Mouse (Mus musculus): ENCODE measurements at regions not wholly inside any gene's neighbourhood (a gene's known extent, or its start where the extent isn't known, plus 50 kb on each side); places are given as distances from the start of the nearest gene placed in this dataset.

GRCm38 (mm10) chr15:93091396-93091795 lies 183.6 kb downstream of the Gxylt1 start:
- peaks cover 12% of the 10 kb centered on the region for H3K27me3 ChIP-seq
- no peaks in the 10 kb centered on the region for H3K9me3 ChIP-seq
- H3K4me2 ChIP-seq (replicated peaks) = no peak overlapping the region
- H3K4me3 ChIP-seq = no peak overlapping the region
- peaks cover 10% of the 10 kb centered on the region for H3K4me1 ChIP-seq
- no peaks in the 10 kb centered on the region for H3K36me3 ChIP-seq
- H3K9ac ChIP-seq = no peak overlapping the region
- ATAC-seq (ENCODE audit: low FRiP score, low read depth) = no peak
- WGBS = 40% methylated on average over 2 of the region's 2 CpGs
- no peak overlapping the region for H3K27ac ChIP-seq

GRCm38 (mm10) chr15:93089347-93089746 lies 185.6 kb downstream of the Gxylt1 start:
- Histone ChIP-seq H3K4me1 (peaks cover 18% of the 10 kb centered on the region), H3K36me3 (no peaks in the 10 kb centered on the region), H3K4me3 (no peak overlapping the region), H3K4me2 (replicated peaks) (no peak overlapping the region), H3K27ac (no peak overlapping the region), H3K27me3 (peaks cover 7% of the 10 kb centered on the region; the same call in 1 of the 2 replicates), H3K9ac (no peak overlapping the region), H3K9me3 (no peaks in the 10 kb centered on the region)
- ATAC-seq (ENCODE audit: low FRiP score, low read depth) = no peak
- 25% methylated on average over 13 of the region's 13 CpGs for WGBS

GRCm38 (mm10) chr15:93084967-93085617 lies 189.9 kb downstream of the Gxylt1 start:
- 27% methylated on average over 14 of the region's 14 CpGs for WGBS
- H3K4me3 ChIP-seq = no peak overlapping the region
- H3K9ac ChIP-seq = no peak overlapping the region
- H3K9me3 ChIP-seq = no peaks in the 10 kb centered on the region
- peaks cover 23% of the 10 kb centered on the region for H3K4me1 ChIP-seq
- H3K4me2 ChIP-seq (replicated peaks) = 0 out of 2 replicates have a peak overlapping the region, but pooled peaks have one; percentile 19
- H3K36me3 ChIP-seq = no peaks in the 10 kb centered on the region
- H3K27ac ChIP-seq = peak overlapping the region; percentile 44
- peaks cover 5% of the 10 kb centered on the region; the same call in 1 of the 2 replicates for H3K27me3 ChIP-seq
- ATAC-seq (ENCODE audit: low FRiP score, low read depth) = peak; percentile 78

- no peaks in the 10 kb centered on the region for H3K27me3 ChIP-seq
- H3K4me1 ChIP-seq = no peaks in the 10 kb centered on the region
- no peaks in the 10 kb centered on the region for H3K9me3 ChIP-seq
- WGBS = 57% methylated on average over 6 of the region's 6 CpGs
- H3K4me3 ChIP-seq = no peak overlapping the region
- no peak overlapping the region for H3K9ac ChIP-seq
- H3K4me2 ChIP-seq (replicated peaks) = no peak overlapping the region
- no peak for ATAC-seq (ENCODE audit: low FRiP score, low read depth)
- no peak overlapping the region for H3K27ac ChIP-seq
- no peaks in the 10 kb centered on the region for H3K36me3 ChIP-seq
Measured at GRCm38 (mm10) chr15:93074070-93074469, 200.9 kb downstream of the Gxylt1 start.

GRCm38 (mm10) chr15:93062213-93063131 lies 212.5 kb downstream of the Gxylt1 start:
- Histone ChIP-seq H3K4me3 (no peak overlapping the region), H3K4me2 (replicated peaks) (no peak overlapping the region), H3K9ac (no peak overlapping the region), H3K36me3 (no peaks in the 10 kb centered on the region), H3K9me3 (no peaks in the 10 kb centered on the region), H3K4me1 (peaks cover 7% of the 10 kb centered on the region; the same call in 1 of the 2 replicates), H3K27me3 (no peaks in the 10 kb centered on the region), H3K27ac (peak overlapping the region; percentile 3; the same call in 1 of the 2 replicates)
- WGBS = 36% methylated on average over 10 of the region's 10 CpGs
- no peak for ATAC-seq (ENCODE audit: low FRiP score, low read depth)

GRCm38 (mm10) chr15:93053471-93053870 lies 221.5 kb downstream of the Gxylt1 start:
- Histone ChIP-seq H3K36me3 (no peaks in the 10 kb centered on the region), H3K27me3 (no peaks in the 10 kb centered on the region), H3K9ac (no peak overlapping the region), H3K9me3 (no peaks in the 10 kb centered on the region), H3K4me3 (no peak overlapping the region), H3K27ac (no peak overlapping the region), H3K4me2 (replicated peaks) (no peak overlapping the region), H3K4me1 (no peaks in the 10 kb centered on the region)
- WGBS = 85% methylated on average over 3 of the region's 3 CpGs
- no peak for ATAC-seq (ENCODE audit: low FRiP score, low read depth)

GRCm38 (mm10) chr15:93027185-93027584 lies 247.8 kb downstream of the Gxylt1 start:
- Histone ChIP-seq H3K9ac (no peak overlapping the region), H3K27ac (no peak overlapping the region), H3K4me3 (no peak overlapping the region), H3K27me3 (no peaks in the 10 kb centered on the region), H3K9me3 (0 out of 2 replicates have a peak, but pooled peaks cover 1% of the 10 kb centered on the region), H3K4me1 (no peaks in the 10 kb centered on the region), H3K4me2 (replicated peaks) (no peak overlapping the region), H3K36me3 (no peaks in the 10 kb centered on the region)
- 55% methylated on average over 6 of the region's 6 CpGs for WGBS
- no peak for ATAC-seq (ENCODE audit: low FRiP score, low read depth)

- H3K4me1 ChIP-seq = no peaks in the 10 kb centered on the region
- H3K9me3 ChIP-seq = 0 out of 2 replicates have a peak, but pooled peaks cover 3% of the 10 kb centered on the region
- no peak for ATAC-seq (ENCODE audit: low FRiP score, low read depth)
- H3K4me3 ChIP-seq = no peak overlapping the region
- no peak overlapping the region for H3K27ac ChIP-seq
- H3K27me3 ChIP-seq = no peaks in the 10 kb centered on the region
- 62% methylated on average over 11 of the region's 11 CpGs for WGBS
- H3K9ac ChIP-seq = no peak overlapping the region
- H3K36me3 ChIP-seq = no peaks in the 10 kb centered on the region
- no peak overlapping the region for H3K4me2 ChIP-seq (replicated peaks)
Measured at GRCm38 (mm10) chr15:93026456-93027078, 248.4 kb downstream of the Gxylt1 start.

- Histone ChIP-seq H3K4me3 (no peak overlapping the region), H3K4me2 (replicated peaks) (no peak overlapping the region), H3K4me1 (no peaks in the 10 kb centered on the region), H3K9me3 (0 out of 2 replicates have a peak, but pooled peaks cover 3% of the 10 kb centered on the region), H3K36me3 (no peaks in the 10 kb centered on the region), H3K9ac (no peak overlapping the region), H3K27me3 (no peaks in the 10 kb centered on the region), H3K27ac (no peak overlapping the region)
- 53% methylated on average over 9 of the region's 9 CpGs for WGBS
- no peak for ATAC-seq (ENCODE audit: low FRiP score, low read depth)
Measured at GRCm38 (mm10) chr15:93025791-93026190, 249.2 kb downstream of the Gxylt1 start.

- ATAC-seq (ENCODE audit: low FRiP score, low read depth) = no peak
- 74% methylated on average over 6 of the region's 6 CpGs for WGBS
- H3K4me2 ChIP-seq (replicated peaks) = no peak overlapping the region
- H3K4me3 ChIP-seq = no peak overlapping the region
- no peaks in the 10 kb centered on the region for H3K27me3 ChIP-seq
- H3K36me3 ChIP-seq = no peaks in the 10 kb centered on the region
- no peak overlapping the region for H3K27ac ChIP-seq
- H3K4me1 ChIP-seq = no peaks in the 10 kb centered on the region
- H3K9ac ChIP-seq = no peak overlapping the region
- H3K9me3 ChIP-seq = 0 out of 2 replicates have a peak, but pooled peaks cover 3% of the 10 kb centered on the region
Measured at GRCm38 (mm10) chr15:93024171-93024570, 250.8 kb downstream of the Gxylt1 start.

GRCm38 (mm10) chr15:93011166-93011565 lies 263.8 kb downstream of the Gxylt1 start:
- ATAC-seq (ENCODE audit: low FRiP score, low read depth) = no peak
- no peak overlapping the region for H3K9ac ChIP-seq
- H3K4me2 ChIP-seq (replicated peaks) = no peak overlapping the region
- no peaks in the 10 kb centered on the region for H3K36me3 ChIP-seq
- 28% methylated on average over 5 of the region's 5 CpGs for WGBS
- no peak overlapping the region; the same call in 1 of the 2 replicates for H3K27ac ChIP-seq
- no peaks in the 10 kb centered on the region for H3K9me3 ChIP-seq
- H3K4me3 ChIP-seq = no peak overlapping the region
- peaks cover 14% of the 10 kb centered on the region for H3K4me1 ChIP-seq
- no peaks in the 10 kb centered on the region for H3K27me3 ChIP-seq

- Histone ChIP-seq H3K4me1 (peaks cover 14% of the 10 kb centered on the region), H3K9ac (no peak overlapping the region), H3K36me3 (no peaks in the 10 kb centered on the region), H3K27me3 (no peaks in the 10 kb centered on the region), H3K4me2 (replicated peaks) (peak overlapping the region; percentile 19; the same call in 1 of the 2 replicates), H3K9me3 (no peaks in the 10 kb centered on the region), H3K27ac (peak overlapping the region; percentile 8; the same call in 1 of the 2 replicates), H3K4me3 (no peak overlapping the region)
- 3% methylated on average over 2 of the region's 2 CpGs for WGBS
- peak; percentile 57; the same call in 1 of the 2 replicates for ATAC-seq (ENCODE audit: low FRiP score, low read depth)
Measured at GRCm38 (mm10) chr15:93010629-93011028, 264.4 kb downstream of the Gxylt1 start.
